Mouse (Mus musculus) CH12.LX (cell line): ENCODE data around the gene Txndc15.

Source experiments
- CTCF ChIP-seq, 2 experiments: IDR thresholded peaks in 1 of 2; conservative IDR thresholded peaks in 1 of 2; 2 replicates each; pipeline ENCODE4 v1.5.1; 2011 to 2012; ENCODE audit warnings: low read depth in 2 of 2, low read length in 2 of 2, improper control_type of control experiment in 1 of 2, inconsistent platforms in 1 of 2, mild to moderate bottlenecking in 1 of 2, moderate library complexity in 1 of 2
- E2F4 ChIP-seq: IDR thresholded peaks from 2 replicates; pipeline ENCODE4 v1.6.1; 2011; ENCODE audit warnings: low read depth, low read length, improper control_type of control experiment; ENCODE audit not compliant: insufficient replicate concordance
- ELF1 ChIP-seq: IDR thresholded peaks from 2 replicates; pipeline ENCODE4 v1.6.1; 2014; ENCODE audit warnings: low read depth, mild to moderate bottlenecking, inconsistent platforms, low read length, improper control_type of control experiment
- EP300 ChIP-seq: IDR thresholded peaks from 2 replicates; pipeline ENCODE4 v1.6.1; 2011; ENCODE audit warnings: low read length, improper control_type of control experiment
- MAFK ChIP-seq: IDR thresholded peaks from 2 replicates; pipeline ENCODE4 v1.6.1; 2011; ENCODE audit warnings: low read length, improper control_type of control experiment; ENCODE audit not compliant: insufficient replicate concordance
- MEF2A ChIP-seq: IDR thresholded peaks from 2 replicates; pipeline ENCODE4 v1.6.1; 2014; ENCODE audit warnings: low read depth, mild to moderate bottlenecking, inconsistent platforms, low read length, improper control_type of control experiment, borderline replicate concordance
- NRF1 ChIP-seq: IDR thresholded peaks from 2 replicates; pipeline ENCODE4 v1.6.1; 2014; ENCODE audit warnings: low read depth, mild to moderate bottlenecking, inconsistent platforms, low read length, improper control_type of control experiment, moderate library complexity
- POLR2A ChIP-seq: IDR thresholded peaks from 2 replicates; pipeline ENCODE4 v1.6.1; 2011; ENCODE audit warnings: low read depth, mild to moderate bottlenecking, improper control_type of control experiment, low read length
- TBP ChIP-seq: conservative IDR thresholded peaks from 2 replicates; pipeline ENCODE4 v1.6.1; 2011; ENCODE audit warnings: low read depth, low read length, improper control_type of control experiment

- no peak for TF ChIP-seq MEF2A
- TF ChIP-seq TBP = no peak
- TF ChIP-seq NRF1 = no peak
- peak in 1 of 2 experiments; percentile 42; a peak in 2 of 4 replicates for TF ChIP-seq CTCF (conservative IDR thresholded peaks at IDR 0.05 in 1 of 2, IDR thresholded peaks at IDR 0.05 in 1 of 2; ENCODE audit: low read depth in 2 of 2, low read length in 2 of 2)
- TF ChIP-seq POLR2A = no peak
- TF ChIP-seq EP300 = no peak
- no peak for TF ChIP-seq MAFK
- no peak for TF ChIP-seq E2F4
- TF ChIP-seq ELF1 = no peak
Measured at GRCm38 (mm10) chr13:55726598-55727119, 12.2 kb downstream of the Txndc15 start.
